Mouse (Mus musculus) liver, embryonic 11.5 days (tissue): ENCODE results near the gene Stoml1. TPM values are rescaled to one million over a fixed set of nuclear protein-coding genes. Genes with fewer than 3 reads are reported as not detected.
A peak's percentile ranks its signal among the peaks of the same experiment; 100 is the strongest.
"Not testable (repeated sequence)": the region's sequence is repeated elsewhere in the genome, so short reads cannot be mapped to it uniquely, and the experiment has no call there.

Experiments used
- ATAC-seq: fragments of 200-750 bp; cut with Nextera tagmentation; replicated peaks from 2 replicates; pipeline ENCODE4 v1.8.0; 2017; ENCODE audit warnings: moderate number of reproducible peaks, mild to moderate bottlenecking, moderate TSS enrichment, moderate library complexity; ENCODE audit not compliant: low FRiP score
- DNase-seq: peaks from one replicate; pipeline ENCODE4 v3.0.0-alpha.2; 2017; ENCODE audit warnings: low spot score
- H3K27ac ChIP-seq: fragments of 300-500 bp; sonication (generic); 2 replicates; pipeline ENCODE4 v1.5.1; 2014; ENCODE audit warnings: mild to moderate bottlenecking, low read depth, low read length, control low read depth
- H3K27me3 ChIP-seq: fragments of 300-500 bp; sonication (generic); replicated peaks from 2 replicates; pipeline ENCODE4 v1.6.1; 2014; ENCODE audit warnings: low read length, mixed read lengths; ENCODE audit not compliant: control insufficient read depth, insufficient read depth
- H3K36me3 ChIP-seq: fragments of 300-500 bp; sonication (generic); 2 replicates; pipeline ENCODE4 v1.6.1; 2014; ENCODE audit warnings: mild to moderate bottlenecking, low read length, moderate library complexity, mixed read lengths; ENCODE audit not compliant: control insufficient read depth, insufficient read depth
- H3K4me1 ChIP-seq: fragments of 300-500 bp; sonication (generic); replicated peaks from 2 replicates; pipeline ENCODE4 v1.6.1; 2014; ENCODE audit warnings: low read length, mixed read lengths; ENCODE audit not compliant: control insufficient read depth, insufficient read depth
- H3K4me2 ChIP-seq: fragments of 300-500 bp; sonication (generic); 2 replicates; pipeline ENCODE4 v1.6.1; 2014; ENCODE audit warnings: mild to moderate bottlenecking, control low read depth, moderate library complexity
- H3K4me3 ChIP-seq: fragments of 300-500 bp; sonication (generic); 2 replicates; pipeline ENCODE4 v1.5.1; 2014; ENCODE audit warnings: low read depth, low read length, control low read depth
- H3K9ac ChIP-seq: fragments of 300-500 bp; sonication (generic); 2 replicates; pipeline ENCODE4 v1.6.1; 2014; ENCODE audit warnings: low read depth, low read length, control low read depth
- H3K9me3 ChIP-seq: fragments of 300-500 bp; sonication (generic); 2 replicates; pipeline ENCODE4 v1.6.1; 2016; ENCODE audit warnings: low read length, inconsistent platforms, mixed read lengths; ENCODE audit not compliant: control insufficient read depth
- WGBS: fragments of 180-500 bp; shearing (Covaris S2); extraction: QIAGEN DNeasy Blood & Tissue Kit; methylation state at CpG from one replicate; pipeline ENCODE4 v1.1.7; 2014; 5-methylcytosine and 5-hydroxymethylcytosine counted together
- polyA plus RNA-seq: library from polyadenylated mRNA; unstranded; fragments of >200 nt; fragmentation: Nextera tagmentation; extraction: Ambion mirVana; gene quantifications from 2 replicates; pipeline ENCODE4 v1.2.1, GENCODE M21; 2014

Gene Stoml1
- polyA plus RNA-seq, 1 experiment from 2014 or later, result 12.9 TPM

- H3K27ac ChIP-seq, result no peak overlapping the region
- H3K4me3 ChIP-seq, result no peak overlapping the region
- 65% methylated on average over 3 of the region's 3 CpGs for WGBS
- H3K27me3 ChIP-seq, result no peaks in the 10 kb centered on the region
- H3K9ac ChIP-seq, result no peak overlapping the region
- no peak overlapping the region for H3K4me2 ChIP-seq
- peaks cover 14% of the 10 kb centered on the region for H3K4me1 ChIP-seq
- no peak for ATAC-seq
- DNase-seq, result no peak
- H3K9me3 ChIP-seq, result no peaks in the 10 kb centered on the region
- peaks cover 3% of the 10 kb centered on the region; the same call in 1 of the 2 replicates for H3K36me3 ChIP-seq
Measured at GRCm38 (mm10) chr9:58265368-58265767, 12.4 kb downstream of the Stoml1 start.

DNA sequence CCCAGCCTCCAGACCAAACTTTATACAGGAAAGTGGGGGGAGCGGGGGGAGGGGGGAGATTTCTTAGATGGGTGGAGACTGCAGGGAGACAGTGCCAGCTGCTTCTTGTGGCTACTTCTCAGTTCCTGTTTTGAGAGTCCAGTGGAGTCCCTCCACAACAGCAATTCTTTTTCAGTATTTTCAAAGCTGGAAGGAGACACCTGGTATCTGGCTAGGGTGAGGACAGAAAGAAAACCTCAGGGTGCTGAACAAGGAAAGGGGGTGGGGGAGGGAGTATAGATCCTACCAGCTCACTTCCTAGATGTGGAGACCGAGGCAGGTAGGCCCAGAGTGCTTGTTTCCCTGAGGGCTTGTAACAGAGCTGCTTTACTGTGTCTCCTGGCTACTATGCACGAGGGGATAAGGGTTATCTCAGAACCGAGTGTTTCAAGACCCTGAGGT is 13.6 kb downstream of the Stoml1 start:
- peaks cover 14% of the 10 kb centered on the region for H3K4me1 ChIP-seq
- no peak for ATAC-seq
- H3K36me3 ChIP-seq, result no peaks in the 10 kb centered on the region
- no peak for DNase-seq
- H3K4me2 ChIP-seq, result no peak overlapping the region
- H3K27ac ChIP-seq, result no peak overlapping the region; the same call in 1 of the 2 replicates
- H3K4me3 ChIP-seq, result no peak overlapping the region
- H3K27me3 ChIP-seq, result no peaks in the 10 kb centered on the region
- WGBS, result 10% methylated on average over 4 of the region's 4 CpGs
- H3K9me3 ChIP-seq, result no peaks in the 10 kb centered on the region
- H3K9ac ChIP-seq, result no peak overlapping the region

GRCm38 (mm10) chr9:58267046-58267445 is 14.1 kb downstream of the Stoml1 start:
- ATAC-seq (no peak), DNase-seq (no peak)
- WGBS, result 78% methylated on average over 3 of the region's 3 CpGs
- H3K4me3 ChIP-seq, result no peak overlapping the region
- no peak overlapping the region for H3K9ac ChIP-seq
- H3K9me3 ChIP-seq, result no peaks in the 10 kb centered on the region
- H3K4me1 ChIP-seq, result peaks cover 14% of the 10 kb centered on the region
- H3K27me3 ChIP-seq, result no peaks in the 10 kb centered on the region
- no peaks in the 10 kb centered on the region for H3K36me3 ChIP-seq
- no peak overlapping the region; the same call in 1 of the 2 replicates for H3K27ac ChIP-seq
- no peak overlapping the region for H3K4me2 ChIP-seq

DNA sequence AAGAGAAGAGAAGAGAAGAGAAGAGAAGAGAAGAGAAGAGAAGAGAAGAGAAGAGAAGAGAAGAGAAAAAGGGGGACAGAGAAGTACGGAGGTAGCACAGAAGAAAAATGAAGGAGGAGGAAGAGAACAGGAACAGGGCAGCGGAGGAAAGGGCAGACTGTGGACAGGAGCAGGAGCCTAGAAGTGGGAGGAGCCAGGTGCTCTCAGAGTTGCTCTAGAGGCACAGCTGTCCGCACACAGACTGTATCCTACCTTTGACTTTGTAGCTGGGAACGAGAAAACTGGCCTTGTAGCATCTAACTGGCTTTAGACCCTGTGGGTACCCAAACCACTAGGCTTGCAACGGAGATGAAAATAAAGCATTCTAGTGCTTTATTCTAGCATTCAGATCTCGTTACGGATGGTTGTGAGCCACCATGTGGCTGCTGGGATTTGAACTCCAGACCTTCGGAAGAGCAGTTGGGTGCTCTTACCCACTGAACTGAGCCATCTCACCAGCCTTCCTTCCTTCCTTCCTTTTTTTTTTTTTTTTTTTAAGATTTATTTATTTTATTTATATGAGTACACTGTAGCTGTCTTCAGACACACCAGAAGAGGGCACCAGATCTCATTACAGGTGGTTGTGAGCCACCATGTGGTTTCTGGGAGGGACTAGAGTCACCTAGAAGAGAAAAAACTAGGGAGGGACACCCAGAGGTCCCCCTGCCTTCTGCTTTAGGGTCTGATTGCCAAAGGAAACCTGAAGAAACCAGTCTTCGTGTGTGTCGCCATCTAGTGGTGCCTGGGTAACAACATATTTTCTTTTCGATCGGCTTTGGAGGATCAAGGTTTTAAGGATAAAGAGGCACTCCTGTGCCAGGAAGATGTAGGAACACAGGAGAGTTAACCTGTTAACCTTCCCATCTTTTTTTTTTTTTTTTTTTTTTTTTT is 15.7 kb downstream of the Stoml1 start:
- H3K9ac ChIP-seq, result no peak overlapping the region
- no peak overlapping the region for H3K4me3 ChIP-seq
- H3K4me1 ChIP-seq, result peaks cover 16% of the 10 kb centered on the region
- no peaks in the 10 kb centered on the region for H3K9me3 ChIP-seq
- WGBS, result 46% methylated on average over 12 of the region's 12 CpGs
- H3K27ac ChIP-seq, result no peak overlapping the region
- ATAC-seq, result no peak
- H3K27me3 ChIP-seq, result no peaks in the 10 kb centered on the region
- no peaks in the 10 kb centered on the region for H3K36me3 ChIP-seq
- DNase-seq, result peak; percentile 53
- no peak overlapping the region for H3K4me2 ChIP-seq

- H3K36me3 ChIP-seq, result no peaks in the 10 kb centered on the region
- H3K9me3 ChIP-seq, result no peaks in the 10 kb centered on the region
- DNase-seq (no peak), ATAC-seq (no peak)
- H3K4me1 ChIP-seq, result peaks cover 19% of the 10 kb centered on the region
- no peak overlapping the region for H3K27ac ChIP-seq
- 64% methylated on average over 3 of the region's 3 CpGs for WGBS
- H3K4me2 ChIP-seq, result no peak overlapping the region
- no peak overlapping the region for H3K9ac ChIP-seq
- H3K27me3 ChIP-seq, result no peaks in the 10 kb centered on the region
- no peak overlapping the region for H3K4me3 ChIP-seq
Measured at GRCm38 (mm10) chr9:58270081-58270480, 17.1 kb downstream of the Stoml1 start.

GRCm38 (mm10) chr9:58271109-58271508 is 18.1 kb downstream of the Stoml1 start:
- no peaks in the 10 kb centered on the region for H3K36me3 ChIP-seq
- no peak overlapping the region for H3K27ac ChIP-seq
- H3K9ac ChIP-seq, result no peak overlapping the region
- WGBS, result 71% methylated on average over 3 of the region's 3 CpGs
- ATAC-seq (no peak), DNase-seq (no peak)
- no peaks in the 10 kb centered on the region for H3K27me3 ChIP-seq
- H3K4me1 ChIP-seq, result peaks cover 22% of the 10 kb centered on the region
- H3K9me3 ChIP-seq, result no peaks in the 10 kb centered on the region
- H3K4me2 ChIP-seq, result no peak overlapping the region
- H3K4me3 ChIP-seq, result no peak overlapping the region

- not testable (repeated sequence) for H3K4me3 ChIP-seq, H3K36me3 ChIP-seq, H3K9me3 ChIP-seq, DNase-seq, H3K27ac ChIP-seq, H3K4me2 ChIP-seq, H3K9ac ChIP-seq, H3K27me3 ChIP-seq, ATAC-seq
- WGBS, result 90% methylated on average over 9 of the region's 9 CpGs
- peaks cover 18% of the 10 kb centered on the region for H3K4me1 ChIP-seq
Measured at GRCm38 (mm10) chr9:58271551-58271950, 18.6 kb downstream of the Stoml1 start.

DNA sequence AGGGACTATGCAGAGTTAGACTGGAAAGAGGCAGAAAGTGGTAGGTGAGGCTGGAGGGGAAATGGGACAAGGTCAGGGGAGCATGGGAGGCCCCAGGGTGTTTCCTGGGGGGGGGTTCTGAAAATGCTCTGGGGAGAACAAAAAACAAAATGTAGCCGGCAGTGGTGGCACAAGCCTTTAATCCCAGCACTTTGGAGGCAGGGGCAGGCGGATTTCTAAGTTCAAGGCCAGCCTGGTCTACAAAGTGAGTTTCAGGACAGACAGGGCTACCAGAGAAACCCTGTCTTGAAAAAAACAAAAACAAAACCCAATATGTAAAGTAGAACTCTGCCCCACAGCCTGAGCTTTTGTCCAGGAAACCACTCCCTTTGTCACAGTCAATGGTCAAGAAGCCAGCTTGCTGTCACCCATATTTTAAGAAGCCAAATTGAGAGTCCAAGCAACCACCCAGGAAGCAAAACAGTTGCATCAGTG is 19.1 kb downstream of the Stoml1 start:
- Histone ChIP-seq H3K27ac (no peak overlapping the region), H3K4me3 (no peak overlapping the region)
- WGBS, result 66% methylated on average over 2 of the region's 2 CpGs

DNA sequence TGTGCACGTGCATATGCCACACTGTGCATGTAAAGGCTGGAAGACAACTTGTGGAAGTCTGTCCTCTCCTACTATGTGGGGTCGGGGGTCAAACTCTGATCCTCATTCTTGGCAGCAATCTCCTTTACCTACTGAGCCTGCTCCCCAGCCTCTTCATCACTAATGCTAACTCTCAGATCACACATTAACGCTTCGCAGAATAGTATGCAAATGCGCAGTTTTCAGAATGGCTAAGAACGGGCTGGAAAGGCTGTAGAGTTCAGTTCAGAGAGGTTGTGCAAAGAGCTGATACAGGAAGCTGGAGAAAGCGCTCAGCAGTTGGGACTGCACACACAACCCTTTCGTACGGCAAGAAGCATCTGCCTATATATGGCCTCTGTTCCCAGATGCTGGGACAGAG is 19.9 kb downstream of the Stoml1 start:
- Histone ChIP-seq H3K9ac (no peak overlapping the region), H3K27me3 (no peaks in the 10 kb centered on the region), H3K4me2 (no peak overlapping the region), H3K4me3 (no peak overlapping the region), H3K9me3 (no peaks in the 10 kb centered on the region), H3K36me3 (no peaks in the 10 kb centered on the region), H3K27ac (no peak overlapping the region), H3K4me1 (peaks cover 12% of the 10 kb centered on the region)
- ATAC-seq (no peak), DNase-seq (no peak)
- WGBS, result 73% methylated on average over 9 of the region's 9 CpGs

More for the DNA sequence above, 19.1 kb downstream of the Stoml1 start:
- H3K27me3 ChIP-seq, result no peaks in the 10 kb centered on the region
- H3K9me3 ChIP-seq, result no peaks in the 10 kb centered on the region
- no peak overlapping the region for H3K4me2 ChIP-seq
- no peak for DNase-seq
- H3K9ac ChIP-seq, result no peak overlapping the region
- peaks cover 12% of the 10 kb centered on the region for H3K4me1 ChIP-seq
- H3K36me3 ChIP-seq, result no peaks in the 10 kb centered on the region
- ATAC-seq, result no peak
